Mouse (Mus musculus) thymus, adult 2 months (tissue): ENCODE measurements around the gene Ubash3a. TPM values are rescaled to one million over a fixed set of nuclear protein-coding genes. Genes with fewer than 3 reads are reported as not detected.

Experiments
- DNase-seq: peaks from one replicate; pipeline ENCODE4 v3.0.0; 2021
- H3K27ac ChIP-seq: fragments of 200-500 bp; 2 replicates; pipeline ENCODE4 v1.5.1; 2012; ENCODE audit warnings: low read length, control low read depth; ENCODE audit not compliant: control insufficient read depth, insufficient read depth
- H3K27me3 ChIP-seq: fragments of 200-500 bp; 2 replicates; pipeline ENCODE4 v1.6.1; 2012; ENCODE audit warnings: mild to moderate bottlenecking, low read length, moderate library complexity, mixed read lengths; ENCODE audit not compliant: control insufficient read depth, insufficient read depth
- H3K36me3 ChIP-seq: fragments of 200-500 bp; 2 replicates; pipeline ENCODE4 v1.6.1; 2012; ENCODE audit warnings: mild to moderate bottlenecking, low read length, moderate library complexity; ENCODE audit not compliant: control insufficient read depth, insufficient read depth
- H3K4me1 ChIP-seq: fragments of 200-500 bp; replicated peaks from 2 replicates; pipeline ENCODE4 v1.6.1; 2012; ENCODE audit warnings: low read length; ENCODE audit not compliant: control insufficient read depth, insufficient read depth
- H3K4me3 ChIP-seq: fragments of 200-500 bp; 2 replicates; pipeline ENCODE4 v1.5.1; 2012; ENCODE audit warnings: mild to moderate bottlenecking, low read length, control low read depth, moderate library complexity; ENCODE audit not compliant: control insufficient read depth, insufficient read depth
- CTCF ChIP-seq: fragments of 200-500 bp; IDR thresholded peaks from 2 replicates; pipeline ENCODE4 v1.5.1; 2012; ENCODE audit warnings: mild to moderate bottlenecking, control low read depth, low read length, moderate library complexity, borderline replicate concordance; ENCODE audit not compliant: control insufficient read depth, poor library complexity, insufficient read depth; ENCODE audit errors: extremely low read depth
- POLR2A ChIP-seq: fragments of 200-500 bp; IDR thresholded peaks from 2 replicates; pipeline ENCODE4 v1.6.1; 2012; ENCODE audit warnings: mild to moderate bottlenecking, low read length, control low read depth, moderate library complexity; ENCODE audit not compliant: control insufficient read depth, poor library complexity, insufficient read depth; ENCODE audit errors: extremely low read depth
- WGBS: fragments of 180-500 bp; shearing (Covaris S2); methylation state at CpG from one replicate; pipeline ENCODE4 v1.1.7; 2018; 5-methylcytosine and 5-hydroxymethylcytosine counted together
- polyA plus RNA-seq: library from polyadenylated mRNA; depleted of rRNA; stranded (reverse); fragments of >200 nt; gene quantifications from 2 replicates; pipeline ENCODE4 v1.2.3, GENCODE M21; 2012; rRNA removed

Ubash3a gene
- polyA plus RNA-seq, 1 experiment, result 95.5 TPM

GRCm38 (mm10) chr17:31294363-31295214 is 86.9 kb downstream of the Ubash3a start:
- Histone ChIP-seq H3K4me1 (peaks cover 33% of the 10 kb centered on the region), H3K4me3 (no peak overlapping the region), H3K27ac (peak overlapping the region; percentile 22; the same call in 1 of the 2 replicates), H3K27me3 (no peaks in the 10 kb centered on the region), H3K36me3 (no peaks in the 10 kb centered on the region)
- WGBS, result 68% methylated on average over 15 of the region's 15 CpGs
- TF ChIP-seq POLR2A (no peak), CTCF (no peak)
- peak; percentile 66 for DNase-seq

- WGBS, result 5% methylated on average over 25 of the region's 25 CpGs
- DNase-seq, result peak; percentile 78
- peak overlapping the region; percentile 85 for H3K4me3 ChIP-seq
- TF ChIP-seq CTCF (peak; percentile 84), POLR2A (peak; percentile 17; the same call in 1 of the 2 replicates)
- H3K4me1 ChIP-seq, result peaks cover 39% of the 10 kb centered on the region
- no peaks in the 10 kb centered on the region for H3K27me3 ChIP-seq
- H3K27ac ChIP-seq, result peak overlapping the region; percentile 69
- no peaks in the 10 kb centered on the region for H3K36me3 ChIP-seq
Measured at GRCm38 (mm10) chr17:31295215-31295891, 87.7 kb downstream of the Ubash3a start.

GRCm38 (mm10) chr17:31295892-31296781 is 88.5 kb downstream of the Ubash3a start:
- DNase-seq, result peak; percentile 88
- TF ChIP-seq CTCF (no peak), POLR2A (0 out of 2 replicates have a peak, but pooled peaks have one; percentile 11)
- peak overlapping the region; percentile 85 for H3K4me3 ChIP-seq
- under 1% methylated on average over 68 of the region's 68 CpGs for WGBS
- H3K36me3 ChIP-seq, result no peaks in the 10 kb centered on the region
- peaks cover 46% of the 10 kb centered on the region for H3K4me1 ChIP-seq
- peak overlapping the region; percentile 69 for H3K27ac ChIP-seq
- no peaks in the 10 kb centered on the region for H3K27me3 ChIP-seq

Other genes starting within 250 kb of the Ubash3a start
- gene Abcg1, start 150.2 kb upstream of the Ubash3a start, polyA plus RNA-seq, result 103 and 107 TPM in 2 replicates
- gene Tff3, start 78.2 kb upstream of the Ubash3a start, polyA plus RNA-seq, result 10.1 and 10.4 TPM in 2 replicates
- 1.4 and 2.8 TPM in 2 replicates for gene Tff2, start 63.6 kb upstream of the Ubash3a start, polyA plus RNA-seq
- 2.1 and 2.7 TPM in 2 replicates for gene Tff1, start 42.6 kb upstream of the Ubash3a start, polyA plus RNA-seq
- 0.61 and 0.92 TPM in 2 replicates for gene Tmprss3, start 8.9 kb upstream of the Ubash3a start, polyA plus RNA-seq
- 0.29 and 0.51 TPM in 2 replicates for gene Rsph1, start 69.5 kb downstream of the Ubash3a start, polyA plus RNA-seq
- gene Slc37a1, start 78.9 kb downstream of the Ubash3a start, polyA plus RNA-seq, result 59.6 and 59.7 TPM in 2 replicates
- gene Pde9a, start 178.3 kb downstream of the Ubash3a start, polyA plus RNA-seq, result 4.6 and 4.9 TPM in 2 replicates